Mouse (Mus musculus): ENCODE data around the gene Psmc3ip. TPM values are rescaled to one million over a fixed set of nuclear protein-coding genes. Genes with fewer than 3 reads are reported as not detected.

The Psmc3ip gene
- polyA plus RNA-seq (2015; fragmentation: Nextera tagmentation; extraction: Ambion mirVana) = 43.5 and 46.1 TPM in 2 replicates

DNA sequence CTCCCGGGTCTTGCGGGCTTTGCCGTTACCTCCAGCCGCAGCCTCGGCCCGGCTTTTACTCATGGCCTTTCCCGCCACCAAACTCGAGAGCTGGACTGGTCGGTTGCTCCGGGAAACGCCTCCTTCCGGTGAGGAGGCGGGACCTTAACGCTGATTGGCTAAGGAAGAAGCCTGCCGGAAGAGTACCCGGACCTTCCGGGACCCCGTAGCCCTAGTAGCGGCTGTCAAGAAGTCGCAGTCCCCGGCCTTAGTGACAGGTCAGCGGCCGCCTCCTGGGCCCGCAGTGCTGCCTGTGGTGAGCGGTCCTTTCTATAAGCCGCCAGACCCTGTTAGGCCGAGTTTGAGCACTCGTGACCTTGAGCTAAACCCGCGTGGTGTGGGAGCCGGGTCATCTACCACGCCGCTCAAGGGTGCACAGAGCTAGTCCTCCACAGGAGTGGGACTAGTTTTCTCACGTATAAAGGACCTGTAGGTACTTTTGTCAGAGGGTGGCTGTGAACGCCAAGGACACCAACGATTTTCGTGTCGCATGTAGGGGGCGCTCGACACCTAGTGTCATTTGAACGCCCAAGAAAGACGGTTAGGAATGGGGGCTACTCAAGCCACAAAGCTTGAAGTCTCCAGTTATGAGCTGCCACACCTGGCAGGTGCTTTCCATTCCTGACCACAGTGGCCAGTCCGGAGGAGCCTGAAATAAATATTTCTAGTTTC is at the start of gene Psmc3ip:
TSS of gene Psmc3ip (minus strand) at position 123 of the 711 bp plus-strand sequence.
- H3K4me3 ChIP-seq = peak within 1 kb of the TSS; percentile 66
- H3K36me3 ChIP-seq = peaks cover 71% of the 10 kb centered on the region
- peaks cover 17% of the 10 kb centered on the region for H3K4me1 ChIP-seq
- peak within 1 kb of the TSS; percentile 75 for H3K9ac ChIP-seq
- no peaks in the 10 kb centered on the region for H3K9me3 ChIP-seq
- under 1% methylated on average over 43 of the region's 43 CpGs for WGBS
- peak; percentile 93 for ATAC-seq (ENCODE audit: insufficient number of reproducible peaks, insufficient read depth, low FRiP score, low TSS enrichment, low read depth)
- peak within 1 kb of the TSS; percentile 63 for H3K27ac ChIP-seq
- no peaks in the 10 kb centered on the region for H3K27me3 ChIP-seq
- peak within 1 kb of the TSS; percentile 76 for H3K4me2 ChIP-seq

DNA sequence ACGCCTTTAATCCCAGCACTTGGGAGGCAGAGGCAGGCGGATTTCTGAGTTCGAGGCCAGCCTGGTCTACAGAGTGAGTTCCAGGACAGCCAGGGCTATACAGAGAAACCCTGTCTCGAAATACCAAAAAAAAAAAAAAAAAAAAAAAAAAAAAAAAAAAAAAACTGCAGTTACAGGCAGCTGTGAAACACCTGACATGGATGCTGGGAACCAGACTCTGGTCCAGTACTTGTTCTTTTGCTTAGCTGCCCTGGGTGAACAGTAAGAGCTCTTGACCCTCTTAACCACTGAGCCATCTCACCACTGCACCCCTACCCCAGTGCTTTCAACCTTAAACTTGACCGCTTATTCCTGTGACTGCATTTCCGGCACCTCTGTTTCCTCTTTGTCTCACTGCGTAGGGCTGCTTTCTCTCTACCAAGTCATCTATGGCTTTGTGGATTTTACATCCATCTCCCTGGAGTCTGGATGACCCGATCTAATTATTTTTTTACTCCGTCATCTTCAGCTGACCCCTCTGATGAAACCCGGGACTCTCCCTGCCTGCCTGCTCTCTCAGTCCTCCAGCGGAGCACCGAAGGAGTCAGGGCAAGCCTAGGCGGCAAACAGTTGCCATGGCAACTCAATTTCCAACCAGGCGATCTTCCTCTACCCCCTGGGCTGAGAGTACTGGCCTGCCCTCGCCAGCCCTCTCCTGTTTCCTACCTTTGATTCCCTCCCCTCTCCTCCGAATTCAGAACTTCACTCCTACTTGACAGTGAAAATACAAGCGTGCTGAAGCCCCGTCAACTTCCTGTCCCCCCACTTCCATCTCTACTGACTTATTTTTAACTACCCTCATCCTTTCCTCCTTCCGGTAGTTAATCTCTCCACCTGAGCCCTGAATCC is 48.3 kb upstream of the Psmc3ip start:
- no peaks in the 10 kb centered on the region for H3K9me3 ChIP-seq
- WGBS = 21% methylated on average over 19 of the region's 19 CpGs
- H3K27me3 ChIP-seq = peaks cover 18% of the 10 kb centered on the region; the same call in 1 of the 2 replicates
- H3K4me3 ChIP-seq = peak overlapping the region; percentile 36
- peak overlapping the region; percentile 64 for H3K9ac ChIP-seq
- ATAC-seq (ENCODE audit: insufficient number of reproducible peaks, insufficient read depth, low FRiP score, low TSS enrichment, low read depth) = no peak
- no peak overlapping the region for H3K27ac ChIP-seq
- peaks cover 27% of the 10 kb centered on the region for H3K4me1 ChIP-seq
- peak overlapping the region; percentile 65 for H3K4me2 ChIP-seq
- H3K36me3 ChIP-seq = no peaks in the 10 kb centered on the region

DNA sequence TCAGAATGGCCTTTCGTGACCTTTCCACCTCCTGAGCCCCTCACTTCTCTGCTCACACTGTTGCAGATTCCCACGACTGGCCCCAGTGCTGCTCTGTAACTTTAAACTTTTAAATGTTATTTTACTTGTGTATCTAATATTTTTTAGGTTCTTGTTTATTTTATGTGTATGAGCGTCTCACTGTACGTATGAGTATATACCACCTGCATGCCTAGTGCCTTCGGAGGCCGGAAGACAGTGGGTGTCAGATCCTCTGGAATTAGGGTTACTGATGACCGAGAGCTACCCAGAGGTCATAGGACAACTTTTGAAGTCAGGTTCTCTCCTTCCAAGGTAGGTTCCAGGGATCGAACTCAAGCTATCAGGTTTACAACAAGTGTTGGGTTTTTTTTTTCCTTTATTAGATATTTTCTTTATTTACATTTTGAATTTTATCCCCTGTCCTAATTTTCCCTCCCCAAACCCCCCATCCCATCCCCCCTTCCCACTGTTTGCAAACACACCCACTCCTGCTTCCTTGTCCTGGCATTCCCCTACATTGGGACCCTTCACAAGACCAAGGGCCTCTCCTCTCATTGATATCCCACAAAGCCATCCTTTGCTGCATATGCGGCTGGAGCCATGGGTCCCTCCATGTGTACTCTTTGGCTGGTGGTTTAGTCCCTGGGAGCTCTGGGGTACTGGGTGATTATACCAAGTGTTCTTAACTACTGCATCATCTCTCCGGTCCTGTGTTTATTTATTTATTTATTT is 47.2 kb upstream of the Psmc3ip start:
- peaks cover 18% of the 10 kb centered on the region; the same call in 1 of the 2 replicates for H3K27me3 ChIP-seq
- WGBS = 86% methylated on average over 10 of the region's 10 CpGs
- no peak overlapping the region for H3K4me3 ChIP-seq
- no peaks in the 10 kb centered on the region for H3K9me3 ChIP-seq
- H3K4me1 ChIP-seq = peaks cover 21% of the 10 kb centered on the region
- H3K27ac ChIP-seq = no peak overlapping the region
- no peaks in the 10 kb centered on the region for H3K36me3 ChIP-seq
- no peak overlapping the region for H3K9ac ChIP-seq
- no peak for ATAC-seq (ENCODE audit: insufficient number of reproducible peaks, insufficient read depth, low FRiP score, low TSS enrichment, low read depth)
- H3K4me2 ChIP-seq = no peak overlapping the region

DNA sequence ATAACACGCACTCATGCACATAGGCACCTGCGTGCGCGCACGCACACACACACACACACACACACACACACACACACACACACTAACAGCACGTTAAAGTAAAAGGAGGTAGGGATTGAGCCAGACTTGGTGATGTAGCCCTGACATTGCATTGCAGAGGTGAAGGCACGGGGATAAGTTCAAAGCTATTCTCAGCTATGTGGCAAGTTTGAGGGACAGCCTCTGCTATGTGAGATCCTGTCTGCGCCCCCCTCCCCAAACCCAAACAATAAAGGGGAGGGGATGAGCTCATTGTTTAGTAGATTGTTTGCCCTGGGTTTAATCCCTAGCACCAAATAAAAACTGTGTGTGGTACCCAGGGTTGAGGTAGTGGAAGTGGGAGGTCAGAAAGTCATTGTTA is 45.9 kb upstream of the Psmc3ip start:
- H3K4me3 ChIP-seq = no peak overlapping the region
- H3K4me1 ChIP-seq = peaks cover 21% of the 10 kb centered on the region
- H3K4me2 ChIP-seq = no peak overlapping the region
- no peak overlapping the region for H3K27ac ChIP-seq
- no peak for ATAC-seq (ENCODE audit: insufficient number of reproducible peaks, insufficient read depth, low FRiP score, low TSS enrichment, low read depth)
- H3K36me3 ChIP-seq = no peaks in the 10 kb centered on the region
- H3K9me3 ChIP-seq = no peaks in the 10 kb centered on the region
- peaks cover 18% of the 10 kb centered on the region; the same call in 1 of the 2 replicates for H3K27me3 ChIP-seq
- WGBS = 81% methylated on average over 8 of the region's 8 CpGs
- no peak overlapping the region for H3K9ac ChIP-seq

DNA sequence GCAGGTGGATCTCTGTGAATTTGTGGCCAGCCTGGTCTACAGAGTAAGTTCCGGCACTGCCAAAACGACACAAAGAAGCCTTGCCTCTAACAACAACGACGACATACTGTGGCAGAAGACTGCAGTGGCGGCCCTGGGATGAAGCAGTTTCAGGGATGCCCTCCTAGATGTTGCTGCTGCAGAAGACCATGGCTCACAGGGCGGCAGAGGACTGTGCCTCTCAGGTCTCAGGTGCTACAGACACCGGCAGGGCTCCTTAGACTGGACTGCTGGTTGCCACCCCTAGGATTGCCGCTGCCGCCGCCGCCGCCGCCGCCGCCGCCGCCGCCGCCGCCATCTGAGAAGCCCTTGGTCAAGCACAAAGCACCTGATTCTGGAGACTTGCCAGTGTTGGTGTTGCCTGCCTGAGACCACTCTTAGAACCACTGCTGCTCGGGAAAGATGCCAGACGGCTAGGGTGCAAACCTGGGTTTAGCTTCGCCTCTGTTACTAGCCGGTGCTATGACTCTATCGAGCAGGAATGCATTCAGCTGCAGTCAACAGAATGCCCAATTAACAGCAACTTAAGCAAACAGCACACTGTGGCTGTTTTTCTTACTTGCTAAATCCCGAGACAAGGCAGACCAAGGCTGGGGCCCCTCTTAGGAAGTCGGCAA is 45.1 kb upstream of the Psmc3ip start:
- Histone ChIP-seq H3K4me3 (peak overlapping the region; percentile 34), H3K9me3 (no peaks in the 10 kb centered on the region), H3K36me3 (no peaks in the 10 kb centered on the region), H3K4me2 (peak overlapping the region; percentile 57), H3K27ac (peak overlapping the region; percentile 39; the same call in 1 of the 2 replicates), H3K27me3 (peaks cover 18% of the 10 kb centered on the region; the same call in 1 of the 2 replicates), H3K4me1 (peaks cover 21% of the 10 kb centered on the region), H3K9ac (peak overlapping the region; percentile 58)
- WGBS = 49% methylated on average over 27 of the region's 27 CpGs
- ATAC-seq (ENCODE audit: insufficient number of reproducible peaks, insufficient read depth, low FRiP score, low TSS enrichment, low read depth) = 0 out of 2 replicates have a peak, but pooled peaks have one; percentile 3

DNA sequence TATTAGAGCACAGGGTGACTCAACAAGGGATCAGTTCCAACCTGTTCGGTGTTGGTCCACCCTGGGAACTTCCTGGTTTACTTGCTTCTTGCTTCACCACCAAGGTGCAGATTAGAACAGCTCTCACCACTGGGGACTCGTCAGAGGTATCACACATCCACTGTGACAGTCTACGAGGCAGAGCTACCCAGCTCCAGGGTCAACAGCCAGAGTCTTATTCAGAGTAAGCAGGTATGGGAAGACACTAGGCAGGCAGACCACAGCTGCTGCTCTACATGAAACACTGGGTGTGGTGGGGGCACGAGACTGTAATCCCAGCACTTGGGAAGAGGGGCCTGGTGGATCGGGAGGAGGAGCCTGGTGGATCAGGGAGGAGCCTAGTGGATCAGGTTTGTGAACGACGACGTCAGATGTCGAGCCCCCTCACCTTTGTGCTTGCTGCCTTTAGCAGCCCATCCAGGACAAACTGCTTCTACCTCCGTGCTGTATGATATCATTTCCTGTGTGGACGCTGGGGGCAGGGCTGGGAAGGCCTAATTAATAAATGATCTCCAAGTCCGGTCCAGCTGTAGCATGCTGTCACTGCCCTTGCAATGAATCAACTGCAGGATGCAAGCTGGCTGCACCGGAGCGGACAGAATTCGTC is 43.4 kb upstream of the Psmc3ip start:
- H3K4me1 ChIP-seq = peaks cover 17% of the 10 kb centered on the region
- no peaks in the 10 kb centered on the region for H3K36me3 ChIP-seq
- no peak for ATAC-seq (ENCODE audit: insufficient number of reproducible peaks, insufficient read depth, low FRiP score, low TSS enrichment, low read depth)
- no peaks in the 10 kb centered on the region for H3K9me3 ChIP-seq
- H3K27me3 ChIP-seq = peaks cover 18% of the 10 kb centered on the region; the same call in 1 of the 2 replicates
- 0 out of 2 replicates have a peak overlapping the region, but pooled peaks have one; percentile 4 for H3K9ac ChIP-seq
- 28% methylated on average over 15 of the region's 15 CpGs for WGBS
- H3K27ac ChIP-seq = no peak overlapping the region
- peak overlapping the region; percentile 29 for H3K4me2 ChIP-seq
- H3K4me3 ChIP-seq = no peak overlapping the region

DNA sequence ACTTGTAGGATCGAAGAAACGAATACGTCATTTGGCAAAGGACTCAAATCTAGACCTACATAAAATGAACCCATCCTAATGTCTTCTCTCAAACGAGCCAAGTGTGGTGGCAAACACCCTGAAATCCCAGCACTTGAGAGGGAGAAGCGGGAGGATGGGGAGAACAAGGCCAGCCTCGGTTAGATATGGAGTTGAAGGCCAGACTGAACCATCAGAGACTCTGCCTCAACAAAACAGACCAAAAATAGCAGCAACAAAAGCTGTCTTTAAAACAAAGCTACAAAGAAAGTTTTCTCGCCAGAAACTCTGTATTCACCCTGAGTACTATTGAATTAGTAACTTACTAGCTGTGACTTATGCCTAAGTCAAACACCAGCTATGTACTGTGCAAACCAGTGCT is 41.8 kb upstream of the Psmc3ip start:
- no peak overlapping the region for H3K4me2 ChIP-seq
- H3K27me3 ChIP-seq = peaks cover 18% of the 10 kb centered on the region; the same call in 1 of the 2 replicates
- H3K9ac ChIP-seq = no peak overlapping the region
- no peak for ATAC-seq (ENCODE audit: insufficient number of reproducible peaks, insufficient read depth, low FRiP score, low TSS enrichment, low read depth)
- H3K4me3 ChIP-seq = no peak overlapping the region
- H3K9me3 ChIP-seq = no peaks in the 10 kb centered on the region
- H3K4me1 ChIP-seq = peaks cover 14% of the 10 kb centered on the region
- H3K36me3 ChIP-seq = no peaks in the 10 kb centered on the region
- H3K27ac ChIP-seq = no peak overlapping the region
- WGBS = 83% methylated on average over 7 of the region's 7 CpGs

DNA sequence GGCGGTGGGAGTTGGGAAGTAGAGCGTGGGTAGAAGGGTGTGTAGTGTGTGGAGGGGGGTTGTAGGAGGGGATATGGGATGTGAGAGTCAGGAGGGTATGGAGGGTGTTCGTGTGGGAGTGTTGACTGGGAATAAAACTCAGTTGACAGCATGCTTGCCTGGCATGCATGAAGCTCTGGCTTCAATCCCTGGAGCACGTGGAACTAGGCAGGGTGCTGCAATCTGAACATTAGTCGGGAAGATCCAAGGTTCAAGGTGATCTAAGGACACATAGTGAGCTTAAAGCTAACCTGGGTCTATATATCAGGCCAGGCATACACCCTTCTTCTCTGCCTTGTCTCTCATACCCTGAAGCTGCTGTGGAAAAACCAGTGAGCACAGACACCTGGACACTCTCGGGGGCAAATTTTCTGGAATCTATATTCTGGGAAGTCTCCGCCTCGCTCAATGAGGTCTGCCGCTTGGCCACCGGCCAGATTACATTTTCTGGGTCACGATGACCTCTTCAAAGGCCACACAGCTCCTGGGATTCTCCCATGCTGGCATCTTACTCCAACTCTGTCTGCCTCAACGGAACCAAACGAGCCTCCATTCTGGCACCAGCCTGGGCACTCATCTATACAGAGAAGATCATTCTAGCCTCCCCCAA is 39.1 kb upstream of the Psmc3ip start:
- H3K4me2 ChIP-seq = no peak overlapping the region
- no peaks in the 10 kb centered on the region for H3K36me3 ChIP-seq
- peaks cover 3% of the 10 kb centered on the region; the same call in 1 of the 2 replicates for H3K9me3 ChIP-seq
- 0 out of 2 replicates have a peak, but pooled peaks cover 5% of the 10 kb centered on the region for H3K4me1 ChIP-seq
- no peak overlapping the region for H3K9ac ChIP-seq
- ATAC-seq (ENCODE audit: insufficient number of reproducible peaks, insufficient read depth, low FRiP score, low TSS enrichment, low read depth) = no peak
- no peaks in the 10 kb centered on the region for H3K27me3 ChIP-seq
- H3K4me3 ChIP-seq = no peak overlapping the region
- 82% methylated on average over 13 of the region's 13 CpGs for WGBS
- H3K27ac ChIP-seq = no peak overlapping the region

DNA sequence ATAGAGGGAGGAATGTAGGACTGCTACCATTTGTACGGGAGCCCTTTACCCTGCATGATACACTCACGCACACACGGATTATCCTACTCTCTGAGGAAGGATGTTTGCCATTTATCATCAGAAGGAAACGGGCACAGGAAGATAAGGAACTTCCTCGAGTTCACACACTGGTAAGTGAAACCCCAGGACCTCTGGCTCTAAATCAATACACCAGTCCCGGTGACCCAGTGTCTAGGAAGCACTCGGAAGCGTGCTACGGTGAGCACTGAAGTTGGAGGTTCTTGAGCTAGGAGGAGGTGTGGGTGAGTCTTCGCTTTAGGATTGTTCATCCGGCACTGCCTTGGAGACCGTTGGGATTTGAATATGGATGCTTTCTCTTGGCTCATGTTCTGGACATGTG is 37.8 kb upstream of the Psmc3ip start:
- 75% methylated on average over 12 of the region's 12 CpGs for WGBS
- no peak overlapping the region for H3K4me3 ChIP-seq
- no peak for ATAC-seq (ENCODE audit: insufficient number of reproducible peaks, insufficient read depth, low FRiP score, low TSS enrichment, low read depth)
- no peaks in the 10 kb centered on the region for H3K36me3 ChIP-seq
- H3K27me3 ChIP-seq = no peaks in the 10 kb centered on the region
- H3K4me1 ChIP-seq = no peaks in the 10 kb centered on the region
- H3K27ac ChIP-seq = no peak overlapping the region
- H3K9me3 ChIP-seq = peaks cover 3% of the 10 kb centered on the region; the same call in 1 of the 2 replicates
- H3K9ac ChIP-seq = no peak overlapping the region
- no peak overlapping the region for H3K4me2 ChIP-seq

DNA sequence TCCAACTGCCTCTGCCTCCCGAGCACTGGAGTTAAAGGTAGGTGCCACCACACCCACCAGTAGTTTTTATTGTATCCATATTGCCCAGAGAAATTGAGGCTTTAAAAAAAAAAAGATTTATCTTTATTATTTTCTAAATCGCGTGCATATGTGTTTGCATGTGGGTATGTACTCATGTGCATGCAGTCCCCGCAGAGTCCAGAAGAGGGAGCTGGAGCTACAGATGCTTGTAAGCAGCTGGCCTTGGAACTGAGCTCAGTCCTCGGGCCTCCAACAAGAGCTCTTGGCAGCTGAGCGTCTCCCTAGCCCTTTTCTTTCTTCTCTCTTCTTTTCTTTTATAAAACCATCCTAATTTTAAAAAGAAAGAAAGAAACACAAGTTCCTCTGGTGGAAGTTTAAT is 36.5 kb upstream of the Psmc3ip start:
- no peaks in the 10 kb centered on the region for H3K27me3 ChIP-seq
- H3K9ac ChIP-seq = no peak overlapping the region
- no peak for ATAC-seq (ENCODE audit: insufficient number of reproducible peaks, insufficient read depth, low FRiP score, low TSS enrichment, low read depth)
- peaks cover 3% of the 10 kb centered on the region for H3K36me3 ChIP-seq
- no peak overlapping the region for H3K27ac ChIP-seq
- H3K9me3 ChIP-seq = peaks cover 7% of the 10 kb centered on the region; the same call in 1 of the 2 replicates
- WGBS = 84% methylated on average over 6 of the region's 6 CpGs
- no peaks in the 10 kb centered on the region for H3K4me1 ChIP-seq
- H3K4me2 ChIP-seq = no peak overlapping the region
- no peak overlapping the region for H3K4me3 ChIP-seq
